Mouse (Mus musculus) C2C12 (cell line): ENCODE results near the gene Tgm2.
A peak's percentile ranks its signal among the peaks of the same experiment; 100 is the strongest.

Experiments
- CEBPB ChIP-seq: IDR thresholded peaks from one replicate; pipeline ENCODE4 v1.6.1; 2011; ENCODE audit warnings: low read depth, mild to moderate bottlenecking, control low read depth, moderate library complexity
- CTCF ChIP-seq: IDR thresholded peaks from one replicate; pipeline ENCODE4 v1.5.1; 2011; ENCODE audit not compliant: control insufficient read depth, insufficient read depth, insufficient read length
- MAX ChIP-seq: IDR thresholded peaks from one replicate; pipeline ENCODE4 v1.6.1; 2011; ENCODE audit warnings: mild to moderate bottlenecking, control low read depth
- MYOG ChIP-seq: IDR thresholded peaks from one replicate; pipeline ENCODE4 v1.6.1; 2011; ENCODE audit not compliant: control insufficient read depth, insufficient read length; ENCODE audit errors: extremely low read depth
- USF1 ChIP-seq: IDR thresholded peaks from one replicate; pipeline ENCODE4 v1.6.1; 2011; ENCODE audit warnings: low read depth, mild to moderate bottlenecking, control low read depth, moderate library complexity

DNA sequence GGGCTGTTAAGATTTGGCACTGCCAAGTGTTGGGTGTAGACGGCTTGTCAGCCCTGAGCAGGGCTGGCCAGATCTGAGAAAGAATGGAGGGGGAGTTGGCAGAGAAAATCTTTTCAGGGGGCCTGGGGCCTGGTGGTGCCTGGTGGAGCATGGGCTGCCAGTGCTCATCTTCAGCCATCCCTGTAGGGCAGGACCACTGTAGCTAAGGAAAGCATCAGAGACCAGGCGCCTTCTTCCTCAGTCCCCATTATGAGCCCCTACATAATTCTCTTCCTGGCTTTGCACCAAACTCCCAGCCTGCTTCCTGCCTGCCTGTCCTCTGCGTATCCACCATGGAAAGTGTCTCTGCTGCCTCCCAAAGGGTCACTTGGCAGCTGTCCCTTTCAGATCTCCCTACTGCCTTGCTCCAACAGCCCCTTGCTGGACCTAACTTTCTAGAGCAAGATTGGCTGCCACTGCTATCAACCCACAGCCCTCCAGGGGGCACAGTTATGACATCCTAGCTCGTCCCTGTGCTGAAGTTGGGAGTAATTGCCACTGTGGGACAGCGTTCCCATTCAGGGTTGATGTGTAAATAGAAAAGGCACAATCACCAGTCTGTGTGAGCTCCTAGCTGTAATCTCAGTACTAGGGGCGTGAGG is 39.2 kb downstream of the Tgm2 start:
- no peak for TF ChIP-seq MAX
- TF ChIP-seq CEBPB = no peak
- TF ChIP-seq CTCF = peak; percentile 86
- no peak for TF ChIP-seq MYOG
- no peak for TF ChIP-seq USF1
